Mouse (Mus musculus) hematopoietic stem cell, adult 5-6 weeks (primary cell): ENCODE data around the gene Top2a. TPM values are rescaled to one million over a fixed set of nuclear protein-coding genes. Genes with fewer than 3 reads are reported as not detected.
A peak's percentile ranks its signal among the peaks of the same experiment; 100 is the strongest.
"Not testable (repeated sequence)": the region's sequence is repeated elsewhere in the genome, so short reads cannot be mapped to it uniquely, and the experiment has no call there.

Experiments used
- ATAC-seq, 2 experiments: fragments of 125-278 bp in 1 of 2; replicated peaks in 1 of 2; 2 replicates each; pipeline ENCODE4 v1.8.0; 2016 to 2017; ENCODE audit warnings: inconsistent platforms in 2 of 2, mild to moderate bottlenecking in 2 of 2, moderate number of reproducible peaks in 2 of 2, low read depth in 1 of 2, moderate TSS enrichment in 1 of 2; ENCODE audit not compliant: low FRiP score in 2 of 2, poor library complexity in 2 of 2, severe bottlenecking in 2 of 2, insufficient read depth in 1 of 2, low TSS enrichment in 1 of 2
- total RNA-seq: library from RNA; stranded (forward); fragments of 172-1452, 232-1000 nt; gene quantifications from 2 replicates; pipeline ENCODE4 v1.2.3, GENCODE M21; 2017

The Top2a gene
- total RNA-seq, 1 experiment from 2014 or later = 531 TPM

- no peak for ATAC-seq
Measured at GRCm38 (mm10) chr11:99006788-99007187, 17.2 kb downstream of the Top2a start.

- no peak for ATAC-seq
Measured at GRCm38 (mm10) chr11:98999243-98999642, 24.7 kb downstream of the Top2a start.

DNA sequence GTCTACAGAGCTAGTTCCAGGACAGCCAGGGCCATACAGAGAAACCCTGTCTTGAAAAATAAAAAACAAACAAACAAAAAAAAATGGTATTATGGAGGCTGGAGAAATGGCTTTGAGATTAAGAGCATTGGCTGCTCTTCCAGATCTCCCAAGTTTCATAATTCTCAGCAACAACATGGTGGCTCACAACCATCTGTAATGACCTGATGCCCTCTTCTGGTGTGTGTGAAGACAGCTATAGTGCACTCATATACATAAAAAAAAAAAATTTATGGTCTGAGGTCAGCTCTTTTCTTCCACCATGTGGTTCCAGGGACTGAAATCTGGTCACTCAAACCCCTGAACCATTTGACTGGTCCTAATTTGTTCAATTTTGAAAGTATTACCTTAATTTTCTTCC lies 25.2 kb downstream of the Top2a start:
- no peak for ATAC-seq

- no peak for ATAC-seq
Measured at GRCm38 (mm10) chr11:98997659-98998058, 26.3 kb downstream of the Top2a start.

DNA sequence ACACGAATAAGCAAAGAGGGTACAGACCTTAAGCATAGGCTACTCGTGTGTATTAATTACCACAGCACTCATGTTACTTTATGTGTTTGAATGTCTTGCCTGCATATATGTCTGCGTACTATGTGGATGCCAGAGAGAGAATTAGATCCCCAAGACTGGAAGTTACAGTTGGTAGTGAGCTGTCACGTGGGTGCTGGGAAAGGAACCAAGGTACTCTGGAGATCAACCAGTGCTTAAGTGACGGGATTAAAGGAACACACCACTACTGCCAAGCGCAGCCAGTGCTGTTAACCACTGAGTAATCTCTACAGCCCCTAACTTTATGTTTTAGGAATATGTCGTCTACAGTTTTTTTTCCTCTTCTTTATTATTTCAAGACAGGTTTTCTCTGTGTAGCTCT lies 28.0 kb downstream of the Top2a start:
- no peak for ATAC-seq

GRCm38 (mm10) chr11:98990866-98991265 lies 33.1 kb downstream of the Top2a start:
- no peak for ATAC-seq

GRCm38 (mm10) chr11:98988260-98988659 lies 35.7 kb downstream of the Top2a start:
- not testable (repeated sequence) for ATAC-seq

DNA sequence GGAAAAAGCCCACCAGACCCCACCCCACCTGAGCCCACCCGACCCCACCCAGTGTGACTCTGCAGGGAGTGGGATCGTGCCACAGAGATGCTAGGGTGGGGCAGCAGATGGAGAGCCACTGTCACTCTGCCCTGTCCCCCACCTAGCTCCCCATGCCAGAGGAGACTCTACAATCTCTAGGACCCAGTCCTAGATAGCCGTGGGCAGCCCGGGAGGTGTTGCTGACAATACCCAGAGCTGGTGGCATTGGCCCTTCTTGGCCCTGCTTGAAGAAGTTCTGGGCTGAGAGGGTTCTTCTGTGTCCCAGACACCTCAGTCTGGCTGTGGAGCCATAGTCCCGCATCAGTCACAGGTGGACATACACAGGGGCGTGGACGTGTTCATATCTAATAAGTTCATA lies 38.4 kb downstream of the Top2a start:
- ATAC-seq = no peak

DNA sequence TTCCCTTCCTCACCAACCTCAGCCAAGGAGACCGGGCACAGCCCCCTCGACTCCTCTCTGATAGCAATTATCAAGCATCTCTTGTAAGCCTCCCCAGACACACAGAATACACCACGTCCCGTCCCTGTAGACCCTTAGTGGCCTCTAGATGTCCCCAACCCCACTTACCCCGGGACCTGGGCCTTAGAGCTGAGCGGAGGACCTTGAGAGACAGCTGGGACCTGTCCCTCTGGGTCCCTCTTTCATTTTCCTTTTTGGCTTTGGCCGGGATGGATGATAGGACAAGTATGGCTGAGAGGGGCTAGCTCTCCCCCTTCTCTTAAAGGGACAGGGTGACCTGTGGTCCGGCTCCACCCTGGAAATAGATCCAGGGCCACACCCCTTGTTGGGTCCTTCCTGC lies 40.4 kb downstream of the Top2a start:
- ATAC-seq = no peak

DNA sequence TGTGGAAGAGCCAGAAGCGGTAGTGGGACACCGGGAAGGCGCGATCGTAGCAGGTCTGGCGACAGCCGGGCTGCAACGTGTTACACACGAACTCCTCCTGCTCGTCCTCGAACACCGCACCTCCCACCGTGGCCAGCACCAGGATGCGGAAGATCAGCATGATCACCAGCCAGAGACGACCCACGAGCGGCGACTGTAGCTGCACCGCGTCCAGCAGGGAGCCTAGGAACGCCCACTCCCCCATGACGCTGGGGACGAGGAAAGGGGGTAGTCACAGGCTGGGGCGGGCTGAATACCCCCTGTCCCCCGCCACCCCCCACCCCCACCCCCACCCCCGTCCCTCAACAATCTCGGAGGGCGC lies 41.2 kb downstream of the Top2a start, which contains the start of gene Gjd3:
TSS of gene Gjd3 (minus strand) at position 244 of the 361 bp plus-strand sequence.
- ATAC-seq = no peak

DNA sequence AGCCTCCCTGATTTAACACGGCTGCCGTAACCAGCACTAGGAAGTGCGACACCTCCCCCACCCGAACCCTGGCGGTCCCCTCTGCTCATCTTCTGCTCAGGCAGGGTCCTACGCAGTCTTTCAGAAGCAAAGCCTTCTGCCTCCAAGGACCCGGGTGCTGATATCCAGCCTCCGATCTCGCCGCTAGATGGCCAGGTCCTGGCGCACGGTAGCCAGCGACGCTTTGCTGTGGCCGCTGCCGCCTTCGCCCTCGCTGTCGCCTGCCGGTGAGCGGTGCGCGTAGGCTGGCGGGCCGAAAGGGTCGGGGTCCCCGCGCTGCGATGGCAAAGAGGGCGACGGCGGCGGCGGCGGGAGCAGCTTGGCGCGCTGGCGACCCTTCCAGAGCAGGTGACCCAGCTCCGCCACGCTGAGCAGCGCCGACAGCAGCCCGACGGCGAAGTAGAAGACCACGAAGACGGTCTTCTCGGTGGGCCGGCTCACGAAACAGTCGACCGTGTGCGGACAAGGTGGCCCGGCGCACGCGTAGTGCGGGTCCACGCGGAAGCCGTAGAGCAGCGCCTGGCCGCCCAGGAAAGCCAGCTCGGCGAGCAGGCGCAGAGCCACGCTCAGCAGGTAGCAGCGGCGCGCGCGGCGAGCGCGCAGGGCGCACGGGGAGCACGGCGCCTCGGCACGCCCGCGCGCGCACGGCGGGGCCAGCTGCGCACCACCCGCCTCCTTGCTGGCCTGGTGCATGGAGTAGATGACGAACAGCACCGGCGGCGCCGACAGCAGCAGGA lies 41.8 kb downstream of the Top2a start:
- ATAC-seq = peak; percentile 47 to 74; a peak in 3 of 4 replicates

GRCm38 (mm10) chr11:98981289-98981996 lies 42.5 kb downstream of the Top2a start:
- ATAC-seq = no peak

GRCm38 (mm10) chr11:98979356-98979755 lies 44.6 kb downstream of the Top2a start:
- ATAC-seq = no peak

- no peak for ATAC-seq
Measured at GRCm38 (mm10) chr11:98978526-98979148, 45.4 kb downstream of the Top2a start.

GRCm38 (mm10) chr11:98974871-98975719 lies 48.9 kb downstream of the Top2a start:
- peak; percentile 50 to 51; a peak in 2 of 4 replicates for ATAC-seq

GRCm38 (mm10) chr11:98974213-98974612 lies 49.8 kb downstream of the Top2a start:
- no peak for ATAC-seq

DNA sequence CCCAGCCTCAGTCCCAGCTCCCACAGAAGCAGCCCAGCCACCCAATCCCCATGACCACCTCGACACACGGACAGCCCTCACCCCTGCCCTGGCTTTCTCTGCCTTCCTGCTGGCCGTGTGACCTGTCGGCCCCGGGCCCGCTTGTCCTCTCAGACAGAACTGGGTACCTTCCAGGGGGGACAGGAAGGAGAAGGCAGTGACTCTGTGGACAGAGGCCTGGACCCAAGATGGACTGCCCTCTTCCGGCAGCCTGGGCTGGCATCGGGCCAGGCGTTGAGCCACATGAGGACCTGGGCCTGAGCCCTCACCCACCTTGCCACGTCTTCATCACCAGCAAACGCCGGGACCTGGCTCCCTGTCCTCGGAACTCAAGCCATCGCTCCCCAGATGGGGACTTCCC lies 50.4 kb downstream of the Top2a start:
- no peak for ATAC-seq
